Mouse (Mus musculus) adrenal gland, adult (tissue): ENCODE measurements around the gene Gm29644.
"Not testable (repeated sequence)": the region's sequence is repeated elsewhere in the genome, so short reads cannot be mapped to it uniquely, and the experiment has no call there.

ENCODE experiments used
- DNase-seq, 2 experiments: peaks; one replicate each; pipeline ENCODE4 v3.0.0; 2022 to 2023; ENCODE audit warnings: low spot score in 1 of 2; ENCODE audit not compliant: inconsistent age in 2 of 2

Gene Gm29644

GRCm38 (mm10) chrY:70303187-70303586 lies at the start of gene Gm29644, which contains the start of gene Gm29423:
TSS of gene Gm29644 (minus strand) at chrY:70303343.
TSS of gene Gm29423 (minus strand) at chrY:70303287.
- not testable (repeated sequence) for DNase-seq

- not testable (repeated sequence) for DNase-seq
Observed at GRCm38 (mm10) chrY:70273542-70273941, 29.6 kb downstream of the Gm29644 start, which contains the start of gene Gm21118. TSS of gene Gm21118 (minus strand) at chrY:70273642.
